Mouse (Mus musculus): ENCODE data around the gene Slc22a18. TPM values are rescaled to one million over a fixed set of nuclear protein-coding genes. Genes with fewer than 3 reads are reported as not detected.

Slc22a18 gene
- 0.92 and 1.7 TPM in 2 replicates for total RNA-seq (2014; rRNA removed)
- polyA plus RNA-seq (2015; fragmentation: Nextera tagmentation; extraction: Ambion mirVana) = 0.71 and 1.0 TPM in 2 replicates

DNA sequence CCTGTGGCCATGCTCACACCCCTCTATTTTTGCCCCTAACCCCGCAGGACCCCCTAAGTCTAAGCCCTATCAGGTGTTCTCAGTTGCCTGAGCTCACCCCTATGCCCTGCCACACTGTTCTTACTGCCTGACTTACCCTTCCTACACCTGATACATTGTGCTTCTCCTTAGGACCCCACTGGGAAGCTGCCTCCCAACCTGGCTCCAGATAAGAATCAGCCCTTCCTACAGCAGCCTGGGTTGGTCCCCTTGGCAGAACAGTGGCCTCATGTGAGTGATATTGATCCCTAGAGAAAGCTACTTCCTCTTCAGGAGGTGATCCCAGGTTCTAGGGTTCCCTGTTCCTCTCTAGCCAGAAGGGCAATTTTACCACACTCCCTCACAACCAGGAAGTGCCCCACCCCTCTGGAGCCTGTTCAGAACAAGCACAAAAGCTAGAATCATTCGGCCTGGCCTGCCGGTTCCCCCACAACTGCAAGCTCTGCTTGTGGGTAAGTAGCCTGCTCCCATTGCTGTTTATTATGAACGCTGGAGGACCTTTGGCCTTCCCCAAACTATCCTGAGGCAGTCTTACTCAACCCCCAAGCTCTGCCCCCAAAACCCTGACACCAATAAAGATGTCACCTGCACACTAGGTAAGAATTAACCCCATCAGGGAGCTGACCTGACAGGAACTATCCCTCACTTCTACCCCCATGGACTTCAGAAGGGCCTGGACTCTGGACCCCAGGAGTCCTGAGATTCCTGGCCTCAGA lies at the start of gene Slc22a18:
TSS of gene Slc22a18 (plus strand) at position 390 of the 755 bp plus-strand sequence.
- no peaks in the 10 kb centered on the region for H3K4me1 ChIP-seq (ENCODE audit: insufficient read depth)
- H3K27ac ChIP-seq (ENCODE audit: low read depth, low read length) = no peak within 1 kb of the TSS

GRCm38 (mm10) chr7:143428142-143428813 lies 45.3 kb upstream of the Slc22a18 start:
- 10% methylated on average over 23 of the region's 23 CpGs for WGBS
- no peak overlapping the region for H3K4me2 ChIP-seq (ENCODE audit: low read depth)
- H3K36me3 ChIP-seq (ENCODE audit: insufficient read depth) = no peaks in the 10 kb centered on the region
- H3K9ac ChIP-seq = no peak overlapping the region
- ATAC-seq = peak; percentile 82
- H3K9me3 ChIP-seq (ENCODE audit: low read length) = no peaks in the 10 kb centered on the region
- H3K4me1 ChIP-seq (ENCODE audit: insufficient read depth) = no peaks in the 10 kb centered on the region
- no peaks in the 10 kb centered on the region for H3K27me3 ChIP-seq (ENCODE audit: insufficient read depth, low read length)
- DNase-seq = peak; percentile 47
- no peak for TF ChIP-seq CTCF (IDR thresholded peaks at IDR 0.05; ENCODE audit: low read depth)
- H3K27ac ChIP-seq (ENCODE audit: low read depth, low read length) = no peak overlapping the region
- no peak overlapping the region for H3K4me3 ChIP-seq (ENCODE audit: low read depth, low read length)

More for the DNA sequence above, at the start of gene Slc22a18:
- Histone ChIP-seq H3K4me2 (ENCODE audit: low read depth) (no peak within 1 kb of the TSS), H3K9ac (no peak within 1 kb of the TSS), H3K4me3 (ENCODE audit: low read depth, low read length) (no peak within 1 kb of the TSS), H3K36me3 (ENCODE audit: insufficient read depth) (no peaks in the 10 kb centered on the region), H3K27me3 (ENCODE audit: insufficient read depth, low read length) (no peaks in the 10 kb centered on the region), H3K9me3 (ENCODE audit: low read length) (no peaks in the 10 kb centered on the region)
- 37% methylated on average over 4 of the region's 4 CpGs for WGBS
- no peak for DNase-seq
- ATAC-seq = no peak
- TF ChIP-seq CTCF (IDR thresholded peaks at IDR 0.05; ENCODE audit: low read depth) = no peak

GRCm38 (mm10) chr7:143428814-143429499 lies 44.6 kb upstream of the Slc22a18 start:
- H3K27ac ChIP-seq (ENCODE audit: low read depth, low read length) = no peak overlapping the region

GRCm38 (mm10) chr7:143432631-143433030 lies 40.9 kb upstream of the Slc22a18 start:
- Histone ChIP-seq H3K9me3 (ENCODE audit: low read length) (no peaks in the 10 kb centered on the region), H3K4me2 (ENCODE audit: low read depth) (no peak overlapping the region), H3K27ac (ENCODE audit: low read depth, low read length) (no peak overlapping the region), H3K9ac (no peak overlapping the region), H3K27me3 (ENCODE audit: insufficient read depth, low read length) (no peaks in the 10 kb centered on the region), H3K4me3 (ENCODE audit: low read depth, low read length) (no peak overlapping the region), H3K36me3 (ENCODE audit: insufficient read depth) (no peaks in the 10 kb centered on the region), H3K4me1 (ENCODE audit: insufficient read depth) (peaks cover 3% of the 10 kb centered on the region; the same call in 1 of the 2 replicates)
- WGBS = 97% methylated on average over 1 of the region's 1 CpGs
- no peak for TF ChIP-seq CTCF (IDR thresholded peaks at IDR 0.05; ENCODE audit: low read depth)
- DNase-seq (no peak), ATAC-seq (no peak)

More at GRCm38 (mm10) chr7:143428814-143429499, 44.6 kb upstream of the Slc22a18 start:
- no peak for DNase-seq
- Histone ChIP-seq H3K36me3 (ENCODE audit: insufficient read depth) (no peaks in the 10 kb centered on the region), H3K9me3 (ENCODE audit: low read length) (no peaks in the 10 kb centered on the region), H3K9ac (no peak overlapping the region), H3K4me3 (ENCODE audit: low read depth, low read length) (no peak overlapping the region), H3K4me1 (ENCODE audit: insufficient read depth) (no peaks in the 10 kb centered on the region), H3K4me2 (ENCODE audit: low read depth) (no peak overlapping the region), H3K27me3 (ENCODE audit: insufficient read depth, low read length) (no peaks in the 10 kb centered on the region)
- no peak for ATAC-seq
- no peak for TF ChIP-seq CTCF (IDR thresholded peaks at IDR 0.05; ENCODE audit: low read depth)
- whole genome bisulfite sequencing = 28% methylated on average over 2 of the region's 2 CpGs

- peaks cover 5% of the 10 kb centered on the region; the same call in 1 of the 2 replicates for H3K4me1 ChIP-seq (ENCODE audit: insufficient read depth)
- TF ChIP-seq CTCF (IDR thresholded peaks at IDR 0.05; ENCODE audit: low read depth) = no peak
- H3K4me2 ChIP-seq (ENCODE audit: low read depth) = no peak overlapping the region
- DNase-seq (peak; percentile 13), ATAC-seq (no peak)
- H3K9me3 ChIP-seq (ENCODE audit: low read length) = no peaks in the 10 kb centered on the region
- H3K27ac ChIP-seq (ENCODE audit: low read depth, low read length) = no peak overlapping the region
- no peaks in the 10 kb centered on the region for H3K36me3 ChIP-seq (ENCODE audit: insufficient read depth)
- 55% methylated on average over 7 of the region's 7 CpGs for WGBS
- H3K4me3 ChIP-seq (ENCODE audit: low read depth, low read length) = no peak overlapping the region
- no peak overlapping the region for H3K9ac ChIP-seq
- H3K27me3 ChIP-seq (ENCODE audit: insufficient read depth, low read length) = no peaks in the 10 kb centered on the region
Measured at GRCm38 (mm10) chr7:143433331-143433730, 40.2 kb upstream of the Slc22a18 start.

DNA sequence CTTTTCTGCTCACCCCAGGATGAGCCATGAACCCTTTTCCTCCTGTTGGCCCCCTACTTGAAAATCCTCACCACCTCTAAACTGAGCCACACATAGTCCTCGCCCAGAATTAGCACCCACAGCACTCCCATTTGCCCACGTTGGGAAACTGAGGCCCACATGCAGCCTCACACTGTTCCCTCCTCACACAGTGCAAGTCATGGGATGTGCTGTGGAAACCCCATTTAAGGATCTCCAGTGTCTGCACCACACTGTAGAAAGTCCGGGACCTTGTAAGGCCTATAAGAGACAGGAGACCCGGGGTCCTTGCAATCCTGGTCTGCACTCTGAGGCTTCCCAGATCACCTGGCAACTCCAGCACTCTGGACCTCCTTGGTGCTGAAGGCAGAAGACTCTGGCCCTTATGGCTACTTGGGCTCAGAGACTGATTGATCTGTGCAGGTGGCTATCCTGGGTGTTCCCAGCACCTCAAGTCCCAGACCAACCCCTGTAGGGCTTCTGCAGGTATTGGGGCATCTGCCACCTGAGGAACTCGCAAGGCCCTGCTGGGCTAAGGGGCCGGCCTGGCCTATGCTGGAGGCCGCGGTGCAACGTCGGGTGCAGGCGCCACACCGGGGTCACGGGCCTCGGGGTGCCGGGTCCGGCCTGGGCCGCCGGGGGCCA lies 36.2 kb upstream of the Slc22a18 start:
- TF ChIP-seq CTCF (IDR thresholded peaks at IDR 0.05; ENCODE audit: low read depth) = no peak
- DNase-seq (peak; percentile 35), ATAC-seq (peak; percentile 58)
- Histone ChIP-seq H3K9me3 (ENCODE audit: low read length) (no peaks in the 10 kb centered on the region), H3K9ac (peak overlapping the region; percentile 78), H3K4me1 (ENCODE audit: insufficient read depth) (peaks cover 9% of the 10 kb centered on the region; the same call in 1 of the 2 replicates), H3K36me3 (ENCODE audit: insufficient read depth) (no peaks in the 10 kb centered on the region), H3K27ac (ENCODE audit: low read depth, low read length) (0 out of 2 replicates have a peak overlapping the region, but pooled peaks have one; percentile 30), H3K4me2 (ENCODE audit: low read depth) (peak overlapping the region; percentile 87), H3K4me3 (ENCODE audit: low read depth, low read length) (peak overlapping the region; percentile 46), H3K27me3 (ENCODE audit: insufficient read depth, low read length) (no peaks in the 10 kb centered on the region)
- 17% methylated on average over 18 of the region's 18 CpGs for WGBS
